Mouse (Mus musculus) kidney, embryonic 16.5 days (tissue): ENCODE results near the gene Tm7sf2. TPM values are rescaled to one million over a fixed set of nuclear protein-coding genes. Genes with fewer than 3 reads are reported as not detected.
A peak's percentile ranks its signal among the peaks of the same experiment; 100 is the strongest.
"Not testable (repeated sequence)": the region's sequence is repeated elsewhere in the genome, so short reads cannot be mapped to it uniquely, and the experiment has no call there.

Experiments
- ATAC-seq: fragments of 200-750 bp; cut with Nextera tagmentation; 2 replicates; pipeline ENCODE4 v1.8.0; 2017; ENCODE audit warnings: moderate TSS enrichment; ENCODE audit not compliant: low FRiP score, low TSS enrichment
- H3K27ac ChIP-seq: fragments of 300-500 bp; sonication (generic); 2 replicates; pipeline ENCODE4 v1.5.1; 2014; ENCODE audit warnings: low read length
- H3K27me3 ChIP-seq: fragments of 300-500 bp; sonication (generic); 2 replicates; pipeline ENCODE4 v1.6.1; 2014; ENCODE audit warnings: low read length, control low read depth, mixed read lengths; ENCODE audit not compliant: insufficient read depth
- H3K36me3 ChIP-seq: fragments of 300-500 bp; sonication (generic); 2 replicates; pipeline ENCODE4 v1.6.1; 2014; ENCODE audit warnings: low read length, control low read depth, mixed read lengths; ENCODE audit not compliant: insufficient read depth
- H3K4me1 ChIP-seq: fragments of 300-500 bp; sonication (generic); 2 replicates; pipeline ENCODE4 v1.6.1; 2014; ENCODE audit warnings: low read length, control low read depth, mixed read lengths; ENCODE audit not compliant: insufficient read depth
- H3K4me2 ChIP-seq: fragments of 300-500 bp; sonication (generic); replicated peaks from 2 replicates; pipeline ENCODE4 v1.6.1; 2014; ENCODE audit warnings: low read depth, low read length
- H3K4me3 ChIP-seq: fragments of 300-500 bp; sonication (generic); 2 replicates; pipeline ENCODE4 v1.5.1; 2014; ENCODE audit warnings: mild to moderate bottlenecking, low read length
- H3K9ac ChIP-seq: fragments of 300-500 bp; sonication (generic); replicated peaks from 2 replicates; pipeline ENCODE4 v1.6.1; 2014; ENCODE audit warnings: low read length
- H3K9me3 ChIP-seq: fragments of 300-500 bp; sonication (generic); 2 replicates; pipeline ENCODE4 v1.6.1; 2016; ENCODE audit warnings: low read length, control low read depth
- WGBS: fragments of 180-500 bp; shearing (Covaris S2); extraction: QIAGEN DNeasy Blood & Tissue Kit; methylation state at CpG from one replicate; pipeline ENCODE4 v1.1.7; 2014; 5-methylcytosine and 5-hydroxymethylcytosine counted together
- polyA plus RNA-seq: library from polyadenylated mRNA; unstranded; fragments of >200 nt; fragmentation: Nextera tagmentation; extraction: Ambion mirVana; gene quantifications from 2 replicates; pipeline ENCODE4 v1.2.1, GENCODE M21; 2015

Tm7sf2 gene
- polyA plus RNA-seq, 1 experiment from 2014 or later, result 22.8 TPM

DNA sequence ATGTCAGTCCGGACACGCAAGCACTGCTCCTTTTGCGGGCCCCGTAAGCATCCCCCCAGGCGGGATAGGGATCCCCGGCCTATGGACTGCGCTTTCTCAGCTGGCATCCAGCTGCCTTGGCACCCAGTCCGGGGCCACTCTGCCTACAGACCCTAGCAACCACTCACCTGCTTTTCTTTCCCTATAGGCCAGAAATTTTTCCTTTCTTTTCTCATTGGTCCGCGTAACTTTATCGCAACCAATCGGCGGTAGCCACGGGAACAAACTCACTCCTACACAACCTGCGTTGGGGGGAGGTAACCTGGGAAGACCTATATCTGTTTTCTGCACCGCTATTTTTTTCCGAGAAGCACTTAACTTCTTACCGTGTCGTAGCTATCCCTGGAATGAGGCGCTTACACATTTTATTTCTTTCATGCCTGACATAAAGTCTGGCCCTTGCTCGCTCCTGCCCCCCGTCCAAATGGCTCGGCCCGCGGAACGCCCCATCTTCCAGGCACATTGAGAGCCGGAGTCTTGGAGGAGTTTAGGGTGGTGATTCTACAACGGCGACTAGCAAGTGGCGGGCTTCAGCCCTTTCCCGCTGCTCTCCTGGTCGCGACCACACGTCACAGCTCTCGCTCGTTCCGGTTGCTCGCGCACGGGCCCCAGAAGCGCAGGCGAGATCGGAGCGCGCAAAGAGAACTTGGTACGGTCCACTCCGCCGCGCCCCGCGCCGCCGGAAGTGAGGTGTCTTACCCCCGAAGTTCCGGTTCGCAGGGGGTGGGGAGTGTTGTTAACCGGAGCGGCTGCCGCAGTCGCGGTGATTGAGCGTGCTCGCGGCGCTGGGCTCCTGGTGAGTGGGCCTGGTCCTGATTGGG lies 21.6 kb downstream of the Tm7sf2 start, which contains the start of gene Syvn1:
Syvn1 (plus strand) TSS at position 283 of the 860 bp plus-strand sequence.
- peak within 1 kb of the TSS; percentile 86 for H3K9ac ChIP-seq
- H3K9me3 ChIP-seq, result no peaks in the 10 kb centered on the region
- H3K4me1 ChIP-seq, result peaks cover 25% of the 10 kb centered on the region
- 0% methylated on average over 65 of the region's 65 CpGs for WGBS
- peak within 1 kb of the TSS; percentile 77 for H3K4me3 ChIP-seq
- H3K36me3 ChIP-seq, result peaks cover 36% of the 10 kb centered on the region
- H3K27me3 ChIP-seq, result no peaks in the 10 kb centered on the region
- peak within 1 kb of the TSS; percentile 71 for H3K4me2 ChIP-seq
- H3K27ac ChIP-seq, result peak within 1 kb of the TSS; percentile 98
- ATAC-seq, result peak; percentile 90

DNA sequence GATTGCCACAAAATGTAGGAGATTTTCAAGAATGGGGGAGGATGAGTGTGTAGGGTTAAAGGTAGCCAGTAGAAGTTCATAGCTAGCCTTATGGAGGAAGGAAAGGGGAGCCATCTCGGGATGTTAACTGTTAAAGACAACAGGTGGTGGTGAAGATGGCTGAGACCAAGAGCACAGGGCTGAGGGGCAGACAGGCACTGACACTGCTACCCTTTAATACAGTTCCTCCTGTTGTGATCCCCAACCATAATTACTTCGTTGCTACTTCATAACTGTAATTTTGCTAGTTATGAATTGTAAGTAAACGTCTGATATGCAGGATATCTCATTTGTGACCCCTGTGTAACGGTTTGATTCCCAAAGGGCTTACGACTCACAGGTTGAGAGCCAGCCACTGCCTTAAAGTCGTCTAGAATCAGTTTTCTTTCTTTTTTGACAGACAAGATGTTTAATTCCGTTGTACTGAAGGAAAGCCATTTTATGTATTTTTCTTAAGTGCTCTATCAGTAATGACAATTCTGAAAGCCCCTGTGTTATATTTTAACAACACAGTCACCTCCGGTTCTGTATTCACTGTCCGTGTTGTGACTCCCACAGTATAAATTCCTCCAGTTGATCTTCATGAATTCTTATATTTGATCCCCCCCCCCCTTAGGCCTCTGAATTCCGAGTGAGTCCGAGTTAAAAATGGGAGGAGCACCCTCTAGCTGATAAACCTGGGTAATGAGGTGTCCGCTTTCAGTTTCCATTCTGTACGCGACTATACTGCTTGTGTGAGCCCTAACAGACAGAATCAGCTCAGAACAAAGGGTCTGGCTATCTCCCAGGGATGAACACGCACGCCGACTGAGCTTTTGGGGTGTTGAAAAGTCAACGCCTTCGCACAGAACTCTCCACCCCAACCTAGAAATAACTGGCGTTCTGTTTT lies 22.5 kb downstream of the Tm7sf2 start:
- 13% methylated on average over 20 of the region's 20 CpGs for WGBS
- Histone ChIP-seq H3K4me1 (peaks cover 27% of the 10 kb centered on the region), H3K27ac (peak overlapping the region; percentile 98), H3K9me3 (no peaks in the 10 kb centered on the region), H3K9ac (peak overlapping the region; percentile 86), H3K4me2 (peak overlapping the region; percentile 71), H3K36me3 (peaks cover 27% of the 10 kb centered on the region), H3K27me3 (no peaks in the 10 kb centered on the region), H3K4me3 (peak overlapping the region; percentile 77)
- ATAC-seq, result peak; percentile 32

DNA sequence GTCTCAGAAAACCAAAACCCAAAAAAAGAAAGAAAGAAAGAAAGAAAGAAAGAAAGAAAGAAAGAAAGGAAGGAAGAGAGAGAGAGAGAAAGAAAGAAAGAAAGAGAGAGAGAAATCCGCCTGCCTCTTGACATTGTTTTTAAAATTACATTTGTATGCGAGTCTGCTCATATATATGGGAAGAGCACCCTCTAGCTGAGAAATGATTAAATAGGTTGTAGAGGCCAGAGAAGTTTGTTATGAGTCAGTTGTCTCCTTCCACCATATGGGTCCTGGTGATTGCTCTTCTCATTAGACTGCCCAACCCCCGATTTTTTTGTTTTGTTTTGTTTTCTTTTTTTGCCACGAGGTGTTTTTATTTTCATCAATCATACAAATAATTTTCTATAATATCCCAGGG lies 24.1 kb downstream of the Tm7sf2 start:
- not testable (repeated sequence) for H3K4me3 ChIP-seq, ATAC-seq, H3K27me3 ChIP-seq, H3K9me3 ChIP-seq, H3K27ac ChIP-seq, H3K9ac ChIP-seq, H3K4me2 ChIP-seq
- peaks cover 12% of the 10 kb centered on the region for H3K36me3 ChIP-seq
- 58% methylated on average over 4 of the region's 4 CpGs for WGBS
- H3K4me1 ChIP-seq, result peaks cover 27% of the 10 kb centered on the region

DNA sequence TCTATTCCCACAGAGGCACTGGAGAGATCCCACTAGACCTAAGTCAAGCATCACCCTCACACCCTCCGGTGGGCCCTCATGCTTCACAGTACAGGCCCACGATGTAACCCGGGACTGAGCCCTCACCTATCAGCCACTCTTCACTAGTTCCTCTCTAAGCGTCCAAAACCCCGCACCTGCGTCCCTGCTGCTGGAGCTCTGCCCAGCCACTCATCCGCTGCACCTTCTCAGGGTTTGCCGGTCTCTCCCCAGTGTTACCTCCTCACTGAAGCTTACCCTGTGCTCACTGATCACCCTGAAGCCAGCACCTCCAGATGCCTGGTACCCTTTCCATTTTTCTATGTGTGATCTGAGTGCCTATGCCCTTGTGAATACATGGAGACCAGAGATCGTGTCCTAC lies 25.9 kb downstream of the Tm7sf2 start:
- Histone ChIP-seq H3K9ac (no peak overlapping the region), H3K4me2 (no peak overlapping the region), H3K27me3 (no peaks in the 10 kb centered on the region), H3K9me3 (no peaks in the 10 kb centered on the region), H3K4me1 (peaks cover 19% of the 10 kb centered on the region), H3K36me3 (no peaks in the 10 kb centered on the region), H3K27ac (peak overlapping the region; percentile 29; the same call in 1 of the 2 replicates), H3K4me3 (no peak overlapping the region)
- WGBS, result 72% methylated on average over 9 of the region's 9 CpGs
- no peak for ATAC-seq

DNA sequence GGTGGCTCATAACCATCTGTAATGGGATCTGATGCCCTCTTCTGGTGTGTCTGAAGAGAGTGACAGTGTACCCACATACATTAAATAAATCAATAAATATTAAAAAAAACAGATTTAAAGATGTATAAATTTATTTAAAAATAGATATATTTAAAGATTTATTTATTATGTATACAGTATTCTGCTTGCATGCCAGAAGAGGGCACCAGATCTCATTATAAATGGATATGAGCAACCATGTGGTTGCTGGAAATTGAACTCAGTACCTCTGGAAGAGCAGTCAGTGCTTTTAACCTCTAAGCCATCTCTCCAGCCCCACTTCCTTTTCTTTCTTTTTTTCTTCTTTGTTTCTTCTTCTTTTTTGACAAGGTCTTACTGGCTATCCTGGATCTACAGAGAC lies 28.2 kb downstream of the Tm7sf2 start:
- H3K4me2 ChIP-seq, result no peak overlapping the region
- H3K27me3 ChIP-seq, result no peaks in the 10 kb centered on the region
- no peak overlapping the region for H3K9ac ChIP-seq
- H3K27ac ChIP-seq, result no peak overlapping the region
- ATAC-seq, result no peak
- H3K4me3 ChIP-seq, result no peak overlapping the region
- no peaks in the 10 kb centered on the region for H3K9me3 ChIP-seq
- H3K36me3 ChIP-seq, result no peaks in the 10 kb centered on the region
- H3K4me1 ChIP-seq, result peaks cover 11% of the 10 kb centered on the region

DNA sequence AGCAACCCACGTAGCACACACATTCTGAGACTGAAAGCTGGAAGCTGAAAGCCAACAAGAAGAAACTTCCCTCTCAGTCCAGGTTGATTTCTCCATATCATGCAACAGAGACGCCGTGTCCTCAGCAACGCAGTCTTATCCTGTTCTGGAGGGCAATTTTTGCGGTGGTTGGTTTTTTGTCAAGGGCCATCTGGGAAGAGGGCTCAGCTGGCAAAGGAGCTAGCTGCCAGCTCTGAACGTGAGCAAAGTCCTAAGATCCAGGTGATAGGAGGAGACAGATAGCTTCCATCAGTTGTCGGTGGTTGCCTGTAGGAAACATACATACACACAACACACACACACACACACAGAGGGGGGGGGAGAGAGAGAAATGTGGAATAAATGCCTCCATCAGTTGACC lies 29.8 kb downstream of the Tm7sf2 start:
- Histone ChIP-seq H3K4me1 (peaks cover 11% of the 10 kb centered on the region; the same call in 1 of the 2 replicates), H3K27ac (no peak overlapping the region), H3K36me3 (no peaks in the 10 kb centered on the region), H3K9ac (no peak overlapping the region), H3K9me3 (no peaks in the 10 kb centered on the region), H3K4me3 (no peak overlapping the region), H3K4me2 (no peak overlapping the region), H3K27me3 (no peaks in the 10 kb centered on the region)
- no peak for ATAC-seq
- WGBS, result 78% methylated on average over 7 of the region's 7 CpGs

DNA sequence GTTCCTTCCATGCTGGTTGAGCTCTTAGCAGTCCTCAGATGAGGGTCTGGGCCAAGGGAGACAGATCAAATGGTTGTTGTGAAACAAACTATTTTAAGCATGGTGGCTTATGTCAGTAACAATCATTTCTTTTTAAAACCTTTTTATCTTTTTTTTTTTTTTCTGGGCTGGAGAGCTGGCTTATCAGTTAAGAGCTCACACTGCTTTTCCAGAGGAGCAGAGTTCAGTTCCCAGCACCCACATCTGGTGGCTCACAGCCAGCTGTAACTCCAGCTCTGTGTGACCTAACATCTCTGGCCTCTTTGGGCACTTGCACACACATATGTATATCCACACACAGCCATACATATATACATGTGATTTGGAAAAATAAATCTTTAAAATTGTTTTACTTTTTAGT lies 30.5 kb downstream of the Tm7sf2 start:
- Histone ChIP-seq H3K9ac (no peak overlapping the region), H3K9me3 (no peaks in the 10 kb centered on the region), H3K36me3 (no peaks in the 10 kb centered on the region), H3K4me2 (no peak overlapping the region), H3K4me3 (no peak overlapping the region), H3K27ac (no peak overlapping the region), H3K27me3 (no peaks in the 10 kb centered on the region), H3K4me1 (peaks cover 11% of the 10 kb centered on the region; the same call in 1 of the 2 replicates)
- ATAC-seq, result no peak

DNA sequence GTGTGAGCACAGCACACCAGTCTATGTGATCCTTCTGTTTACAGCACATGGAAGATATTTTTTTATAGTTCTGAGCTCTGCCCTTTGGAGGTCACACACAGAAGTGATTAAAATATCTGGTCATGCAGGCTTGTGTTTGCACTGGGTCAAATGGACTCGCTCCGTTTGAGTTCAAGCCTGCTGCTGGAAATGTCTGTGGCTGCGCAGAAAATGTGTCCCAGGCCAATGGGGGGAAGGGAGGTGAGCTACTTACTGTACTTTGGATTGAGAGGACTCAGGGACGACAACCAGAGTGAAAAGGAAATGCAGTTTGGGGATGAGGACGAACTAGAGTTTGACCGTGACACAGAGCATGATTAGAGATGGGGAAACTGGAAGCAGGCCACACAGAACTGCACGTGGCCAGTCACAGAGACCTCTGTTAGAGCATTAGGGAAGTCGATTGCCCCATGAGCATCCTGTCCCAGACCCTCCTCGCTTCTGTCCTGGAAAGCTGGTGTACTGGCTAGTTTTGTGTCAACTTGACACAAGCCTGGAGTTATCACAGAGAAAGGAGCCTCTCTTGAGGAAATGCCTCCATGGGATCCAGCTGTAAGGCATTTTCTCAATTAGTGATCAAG lies 32.1 kb downstream of the Tm7sf2 start:
- Histone ChIP-seq H3K27ac (no peak overlapping the region), H3K4me2 (no peak overlapping the region), H3K27me3 (no peaks in the 10 kb centered on the region), H3K36me3 (no peaks in the 10 kb centered on the region), H3K9ac (no peak overlapping the region), H3K4me1 (no peaks in the 10 kb centered on the region), H3K9me3 (no peaks in the 10 kb centered on the region), H3K4me3 (no peak overlapping the region)
- ATAC-seq, result no peak
- 74% methylated on average over 9 of the region's 9 CpGs for WGBS

DNA sequence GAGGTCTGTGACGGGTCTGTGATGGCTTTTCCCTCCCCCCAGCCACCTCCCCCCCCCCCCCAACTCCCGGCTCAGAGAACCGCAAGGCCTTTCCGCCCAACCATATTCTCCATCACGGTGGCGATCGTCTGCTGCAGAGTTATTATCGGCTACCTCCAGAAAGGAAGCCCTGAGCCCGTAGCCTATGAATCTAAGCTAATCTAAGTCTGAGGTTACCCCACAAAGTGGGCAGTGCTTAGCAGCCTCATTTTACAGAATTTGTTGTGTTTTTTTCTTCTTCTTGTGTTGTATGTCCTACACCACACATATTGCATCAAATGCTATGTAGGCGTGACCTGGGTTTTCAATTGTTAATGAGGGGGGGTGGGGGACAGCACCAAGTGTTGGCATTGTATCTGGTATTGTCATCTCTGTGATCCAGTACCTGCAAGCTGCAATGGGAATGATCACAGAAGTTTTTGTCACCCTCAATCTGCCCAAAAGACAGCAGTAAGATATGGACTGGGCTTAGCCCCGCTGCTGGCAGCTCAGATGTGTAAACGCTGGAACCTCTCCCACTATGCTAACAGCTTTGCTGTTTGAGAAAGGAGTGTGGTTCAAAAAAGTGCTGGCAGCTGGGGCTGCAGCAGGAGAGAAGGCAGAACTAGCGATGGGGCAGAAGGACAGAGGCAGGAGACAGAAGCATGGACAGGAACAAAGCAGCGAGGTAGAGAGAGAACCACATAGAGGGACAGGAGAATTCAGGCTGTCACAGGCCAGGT lies 37.5 kb downstream of the Tm7sf2 start:
- Histone ChIP-seq H3K27ac (no peak overlapping the region), H3K4me3 (no peak overlapping the region), H3K9me3 (no peaks in the 10 kb centered on the region), H3K36me3 (no peaks in the 10 kb centered on the region), H3K4me1 (no peaks in the 10 kb centered on the region), H3K4me2 (no peak overlapping the region), H3K27me3 (no peaks in the 10 kb centered on the region), H3K9ac (no peak overlapping the region)
- ATAC-seq, result no peak
- WGBS, result 74% methylated on average over 14 of the region's 14 CpGs
